Mouse (Mus musculus) testis, adult 2 months (tissue): ENCODE measurements around the gene Gm36028.

ENCODE experiments used
- CTCF ChIP-seq: fragments of 200-500 bp; IDR thresholded peaks from 2 replicates; pipeline ENCODE4 v1.5.1; 2012; ENCODE audit warnings: low read depth, mild to moderate bottlenecking, inconsistent platforms, low read length, moderate library complexity; ENCODE audit not compliant: control insufficient read depth, insufficient read depth, insufficient replicate concordance
- POLR2A ChIP-seq: fragments of 200-500 bp; IDR thresholded peaks from 2 replicates; pipeline ENCODE4 v1.6.1; 2012; ENCODE audit warnings: low read depth, mild to moderate bottlenecking, inconsistent platforms, low read length, moderate library complexity; ENCODE audit not compliant: control insufficient read depth

DNA sequence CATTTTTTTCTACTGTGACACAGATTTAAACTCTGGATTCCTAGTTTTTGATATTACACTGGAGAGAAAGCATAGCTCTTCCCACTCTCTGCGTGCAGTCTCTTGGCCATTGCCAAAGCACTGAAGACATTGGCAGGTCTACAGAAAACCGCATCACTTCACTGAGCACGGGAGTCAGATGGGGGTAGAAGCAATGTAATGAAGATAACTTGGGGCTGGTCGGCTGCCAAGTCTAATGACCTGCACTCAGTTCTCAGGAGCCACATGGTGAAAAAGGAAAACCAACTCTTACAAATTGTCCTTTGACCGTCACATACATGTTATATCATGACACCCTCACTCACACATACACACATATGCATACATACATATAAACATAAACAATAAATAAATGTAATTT lies 37.0 kb downstream of the Gm36028 start:
- TF ChIP-seq POLR2A (no peak), CTCF (no peak)
